Mouse (Mus musculus): ENCODE data around the gene Nfia.

Gene Nfia

DNA sequence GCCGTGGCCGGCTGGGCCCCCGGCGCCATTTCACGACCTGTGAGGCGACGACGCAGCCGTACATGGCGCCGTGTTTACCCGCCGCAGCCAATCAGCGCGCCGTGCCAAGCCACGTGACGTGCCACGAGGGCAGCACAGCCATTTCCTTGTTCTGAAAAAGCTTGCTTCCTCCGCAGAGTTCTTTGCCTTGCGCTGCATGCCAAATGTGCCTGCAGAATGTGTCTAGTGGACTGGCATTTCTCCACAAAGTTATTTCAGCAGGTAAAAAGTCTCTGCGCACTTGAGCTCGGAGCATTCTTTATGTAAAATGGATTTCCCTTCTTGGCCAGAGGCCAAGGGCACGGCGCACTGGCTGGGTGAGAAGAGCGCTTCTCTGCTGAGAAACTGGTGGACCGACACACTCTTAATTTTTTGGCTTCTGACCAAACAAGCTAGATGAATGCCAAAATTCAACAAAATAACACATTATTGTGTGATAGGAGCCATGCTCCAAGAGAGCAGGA, 96.5 kb downstream of the Nfia start:
- DNase-seq (ENCODE audit: low spot score): peak; percentile 97

DNA sequence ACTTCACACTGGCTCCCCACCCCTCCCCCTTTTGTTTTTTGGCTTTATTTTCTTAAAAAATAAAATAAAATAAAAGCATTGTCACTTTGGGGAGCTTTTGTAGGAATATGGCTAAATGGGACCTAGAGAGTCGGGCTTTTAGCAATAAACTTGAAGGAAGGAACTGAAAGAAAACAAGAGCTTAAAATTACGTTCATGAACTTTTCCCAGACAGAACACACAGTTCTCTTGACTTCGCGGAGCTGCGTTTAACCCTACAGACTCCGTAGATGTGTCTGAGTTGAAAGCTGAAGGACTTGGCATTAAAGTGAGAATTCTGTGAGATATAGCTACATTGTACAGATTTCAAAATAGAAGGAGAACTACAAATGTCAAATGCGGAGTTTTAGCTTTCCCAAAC, 96.9 kb downstream of the Nfia start:
- DNase-seq (ENCODE audit: low spot score): peak; percentile 21

DNA sequence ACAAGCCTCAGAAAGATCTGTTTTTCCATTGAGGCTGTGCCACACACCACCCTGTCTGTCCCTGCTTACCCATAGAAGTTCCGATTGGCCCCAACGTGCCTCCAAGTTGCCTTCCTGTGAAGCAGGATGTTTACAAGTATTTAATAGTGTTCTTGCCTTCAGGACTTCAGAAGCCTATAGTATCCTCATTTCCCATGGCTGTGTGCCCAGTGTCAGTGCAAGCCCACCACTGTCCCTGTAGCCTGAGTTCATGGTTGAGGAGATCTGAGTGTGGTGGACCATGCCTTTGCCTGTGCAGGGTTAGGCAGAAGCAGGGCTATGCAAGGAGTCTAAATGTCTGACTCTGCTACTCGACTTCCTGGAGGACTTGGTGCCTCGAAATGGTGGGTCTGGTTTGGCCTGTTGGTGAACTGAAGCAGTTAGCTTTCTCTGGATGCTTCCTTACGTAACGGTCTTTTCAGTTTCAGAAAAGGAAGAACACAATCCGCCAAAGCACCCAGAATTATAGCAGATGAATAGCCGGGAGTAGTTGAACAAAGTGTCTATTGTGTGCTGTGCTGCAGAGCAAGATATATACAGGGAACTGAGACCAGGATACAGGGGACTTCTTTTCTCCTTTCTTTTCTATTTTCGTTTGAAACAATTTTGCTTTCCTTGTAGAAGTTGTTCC, 99.4 kb downstream of the Nfia start:
- DNase-seq (ENCODE audit: low spot score): peak; percentile 52

DNA sequence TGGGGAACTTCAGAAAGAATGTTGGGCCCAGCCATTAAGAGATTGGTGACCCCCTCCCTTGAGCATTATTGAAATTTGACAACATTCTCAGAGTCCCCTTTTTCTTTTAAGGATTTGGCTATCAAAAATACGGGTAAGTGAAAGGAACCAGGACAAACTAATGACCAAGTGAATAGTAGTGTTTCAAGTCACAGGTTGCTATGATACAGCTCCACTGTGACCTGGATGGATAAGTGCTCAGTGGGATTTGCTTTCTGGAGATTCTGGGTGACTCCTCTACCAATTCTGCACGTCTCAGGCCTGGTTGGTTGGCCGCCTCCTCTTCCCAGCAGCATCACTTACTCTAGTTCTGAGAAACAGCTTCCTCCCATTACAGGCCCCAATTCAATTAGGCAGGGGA, 102.4 kb downstream of the Nfia start:
- DNase-seq (ENCODE audit: low spot score): no peak

DNA sequence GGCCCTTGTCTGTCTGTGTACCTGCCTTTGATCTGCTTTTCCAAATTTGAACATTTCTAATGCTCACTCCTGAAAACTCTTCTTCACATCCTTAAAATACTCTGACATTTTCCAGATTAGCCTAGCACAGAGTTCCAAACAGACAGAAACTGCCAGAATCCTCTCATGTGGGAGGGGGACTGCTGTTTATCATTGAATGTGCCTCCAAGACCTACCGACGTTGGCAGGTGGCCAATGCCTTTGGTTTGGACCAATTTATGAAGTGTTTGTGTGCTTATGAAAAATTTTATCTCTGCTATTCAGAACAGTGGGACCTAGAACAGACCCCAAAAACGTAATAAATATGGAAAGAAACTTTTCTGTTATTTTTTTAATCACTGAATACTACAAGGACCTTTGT, 103.4 kb downstream of the Nfia start:
- no peak for DNase-seq (ENCODE audit: low spot score)

DNA sequence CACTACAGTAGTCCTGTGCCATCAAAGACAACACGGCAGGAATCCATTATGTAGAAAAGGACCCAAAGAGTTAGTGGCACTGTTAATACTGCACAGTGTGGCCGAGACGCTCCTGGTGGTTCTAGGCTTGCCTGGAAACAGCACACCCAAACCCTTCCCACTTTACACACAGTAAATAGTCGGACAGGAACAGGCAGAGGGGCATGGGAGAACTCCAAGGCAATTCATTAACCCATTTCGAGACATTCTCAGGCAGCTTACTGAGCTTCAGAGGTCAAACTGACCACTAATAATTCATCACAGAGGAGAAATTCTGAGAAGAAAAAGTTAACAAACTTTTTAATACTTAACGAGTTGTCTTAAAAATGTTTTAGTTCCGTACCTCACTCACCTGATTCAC, 107.2 kb downstream of the Nfia start:
- DNase-seq (ENCODE audit: low spot score): no peak

DNA sequence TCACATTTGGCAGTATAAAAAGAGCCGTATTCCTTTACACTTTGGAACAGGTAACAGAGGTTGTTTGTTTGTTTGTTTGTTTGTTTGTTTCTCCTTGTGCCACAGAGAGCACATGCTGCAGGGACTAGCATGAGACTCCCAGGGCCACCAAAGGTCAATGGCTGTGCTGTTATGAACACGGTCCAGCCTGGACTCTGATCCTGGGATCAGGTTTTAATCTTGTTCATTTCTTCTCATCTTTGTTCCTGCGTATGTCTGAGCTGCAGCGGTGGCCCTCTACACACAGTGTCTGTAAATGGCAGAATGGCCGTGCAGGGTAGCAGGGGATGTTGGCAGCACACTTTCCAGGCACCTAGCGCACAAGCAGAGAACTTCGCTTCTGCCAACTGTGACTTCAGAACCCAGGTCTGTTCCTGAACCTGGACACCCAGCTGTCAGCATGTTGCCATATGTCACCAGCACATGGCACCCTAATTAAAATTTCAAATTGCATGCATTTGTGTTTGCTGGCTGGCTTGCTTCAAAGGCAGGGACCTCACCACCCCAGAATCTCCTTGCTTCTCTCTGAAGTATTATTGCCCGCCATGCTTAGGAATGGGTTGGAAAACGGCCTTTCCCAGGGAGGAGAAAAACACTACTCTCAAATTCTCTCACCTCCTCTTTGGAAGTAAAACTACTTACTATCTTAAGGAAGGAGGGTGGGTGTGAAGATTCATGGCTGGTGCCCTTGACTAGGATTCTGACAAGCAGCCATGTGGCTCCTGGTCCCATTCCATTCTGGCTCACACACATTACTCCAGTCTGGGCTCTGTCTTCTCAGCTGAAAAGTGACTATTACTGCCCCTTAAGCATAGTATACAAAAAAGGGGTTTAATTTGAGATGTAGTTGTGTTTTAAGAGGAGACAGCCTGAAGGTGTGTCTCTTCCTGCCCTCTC, 107.9 kb downstream of the Nfia start:
- DNase-seq (ENCODE audit: low spot score): no peak

DNA sequence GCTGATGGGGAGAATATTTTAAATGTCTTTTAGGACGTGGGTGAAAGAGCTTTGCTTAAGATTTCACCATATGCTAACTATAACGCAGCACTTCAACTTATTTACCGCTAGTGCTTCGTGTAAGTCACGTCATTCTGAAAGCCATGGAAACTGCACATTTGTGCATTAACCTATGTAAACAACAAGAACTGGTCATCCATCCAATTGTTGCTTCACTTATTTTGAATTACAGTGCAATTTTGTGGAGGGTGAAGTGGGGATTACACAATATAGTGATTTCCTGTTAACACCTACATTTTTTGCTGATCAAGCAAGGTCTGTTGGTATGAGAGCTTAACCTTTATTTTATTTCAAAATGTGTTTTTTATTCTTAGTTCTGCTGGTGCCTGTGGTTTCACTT, 113.0 kb downstream of the Nfia start:
- DNase-seq (ENCODE audit: low spot score): no peak

DNA sequence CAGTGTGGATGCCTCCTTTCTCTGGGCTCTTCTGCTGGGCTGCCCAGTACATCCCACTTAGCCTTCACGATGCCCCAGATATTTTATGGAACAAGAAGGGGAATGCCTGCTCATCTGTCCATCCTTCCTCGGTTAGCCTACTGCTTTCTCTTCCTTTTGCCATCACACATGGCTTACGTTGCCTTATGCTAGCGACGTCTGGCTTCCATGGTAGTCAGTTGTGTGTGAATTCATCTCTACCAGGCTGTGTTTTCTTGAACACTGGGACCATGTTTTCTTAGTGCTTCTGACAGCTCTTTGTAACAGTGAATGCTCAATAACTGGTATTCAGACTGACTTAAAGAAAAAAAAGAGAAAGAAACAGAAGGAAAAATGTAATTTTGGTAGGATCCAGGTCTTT, 113.7 kb downstream of the Nfia start:
- no peak for DNase-seq (ENCODE audit: low spot score)

DNA sequence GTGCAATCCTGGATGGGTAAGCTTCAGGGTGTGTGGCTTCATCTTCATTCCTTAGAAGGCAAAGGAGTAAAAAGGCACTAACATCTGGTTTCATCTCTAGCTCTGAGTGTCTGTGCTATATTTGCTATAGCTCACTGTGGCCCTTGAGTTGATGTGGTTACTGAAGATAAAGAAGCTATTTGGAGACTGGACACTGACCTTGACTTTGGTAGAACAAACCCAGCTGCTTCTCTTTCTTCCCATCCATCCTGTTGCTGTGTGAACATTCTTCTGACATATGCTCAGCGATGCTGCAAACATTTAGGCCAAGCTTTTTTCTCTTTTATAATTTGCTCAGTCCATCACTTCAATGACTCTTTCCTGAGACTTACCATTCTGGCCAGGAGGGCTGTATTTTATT, 114.7 kb downstream of the Nfia start:
- DNase-seq (ENCODE audit: low spot score): no peak

DNA sequence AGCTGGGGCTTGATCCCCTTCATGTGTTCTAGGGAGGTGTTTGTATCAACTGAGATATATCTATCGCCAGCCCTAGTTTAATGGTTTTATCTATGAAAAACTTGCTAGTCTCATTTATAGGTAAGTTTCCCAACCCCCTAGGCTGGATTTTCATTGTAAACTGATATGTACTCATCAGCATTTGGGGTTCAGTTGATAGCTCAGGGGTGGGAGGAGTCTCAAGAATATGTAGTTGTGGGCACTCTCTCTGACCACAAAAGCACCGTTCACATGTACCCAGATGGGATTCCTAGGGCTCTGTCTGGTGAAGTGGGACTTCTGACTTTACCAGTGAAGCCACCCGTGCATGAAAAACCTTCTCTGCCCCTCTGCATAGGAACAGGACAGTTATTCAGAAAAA, 118.5 kb downstream of the Nfia start:
- no peak for DNase-seq (ENCODE audit: low spot score)

DNA sequence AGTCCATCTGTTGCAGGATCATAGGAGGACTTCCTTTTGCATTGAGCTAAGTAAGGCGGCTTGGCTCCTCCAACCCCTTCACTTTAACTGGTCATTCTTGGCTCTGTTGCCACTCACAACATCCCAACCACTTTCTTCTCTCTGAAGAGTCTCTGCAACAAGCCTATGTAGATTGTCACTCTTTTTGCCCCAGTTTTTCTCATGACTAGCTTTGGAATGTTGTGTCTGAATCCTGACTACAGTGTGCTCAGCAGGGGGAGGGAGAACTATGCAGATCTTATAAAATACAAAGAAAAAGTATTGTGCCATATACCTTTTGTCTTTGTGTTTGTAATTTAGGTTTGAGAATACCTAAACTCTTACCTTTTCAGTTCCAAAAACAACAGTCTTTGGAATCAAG, 119.1 kb downstream of the Nfia start:
- DNase-seq (ENCODE audit: low spot score): no peak

DNA sequence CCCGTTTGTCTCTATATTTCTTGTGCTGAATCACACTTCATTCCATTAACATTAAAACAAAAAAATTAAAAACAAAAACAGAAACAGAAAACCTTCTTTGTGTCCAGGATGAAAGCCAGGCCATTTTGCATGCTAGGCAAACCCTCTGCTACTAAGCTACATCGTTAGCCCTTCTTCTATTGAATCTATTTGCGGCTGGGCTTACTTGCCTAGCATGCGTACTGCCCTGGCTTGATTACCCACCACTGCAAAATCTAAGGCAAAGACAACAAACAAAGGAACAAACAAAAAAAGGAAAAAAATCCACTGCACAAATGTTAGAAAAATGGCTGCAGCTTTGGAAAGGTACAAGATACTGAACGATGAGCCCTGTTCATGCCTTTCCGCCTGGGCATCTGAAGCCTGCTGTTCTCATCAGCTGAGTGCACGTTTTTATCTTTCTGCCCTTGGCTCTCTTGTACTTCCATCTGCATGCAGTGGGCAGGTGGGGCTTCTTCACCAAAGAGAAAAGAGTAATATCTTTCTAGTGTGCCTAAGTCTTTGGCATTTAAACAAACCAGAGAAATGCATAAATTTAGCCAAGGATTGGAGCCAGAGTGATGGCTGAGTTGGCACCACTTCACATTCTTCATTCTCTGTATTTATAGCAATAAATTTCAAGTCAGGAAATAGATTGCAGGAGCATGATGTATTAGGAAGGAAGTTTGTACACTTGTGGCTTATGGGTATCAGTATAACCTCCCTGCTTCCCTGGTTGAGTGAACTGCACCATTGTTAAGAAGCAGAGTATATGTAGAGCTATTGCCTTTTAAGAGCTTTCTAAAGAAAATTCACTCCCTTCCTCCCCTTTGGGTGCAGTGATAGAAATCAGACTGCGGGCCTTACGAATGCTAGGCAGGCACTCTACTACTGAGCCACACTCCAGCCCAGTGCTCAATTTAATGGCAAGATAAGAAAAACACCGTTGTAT, 121.7 kb downstream of the Nfia start:
- no peak for DNase-seq (ENCODE audit: low spot score)

DNA sequence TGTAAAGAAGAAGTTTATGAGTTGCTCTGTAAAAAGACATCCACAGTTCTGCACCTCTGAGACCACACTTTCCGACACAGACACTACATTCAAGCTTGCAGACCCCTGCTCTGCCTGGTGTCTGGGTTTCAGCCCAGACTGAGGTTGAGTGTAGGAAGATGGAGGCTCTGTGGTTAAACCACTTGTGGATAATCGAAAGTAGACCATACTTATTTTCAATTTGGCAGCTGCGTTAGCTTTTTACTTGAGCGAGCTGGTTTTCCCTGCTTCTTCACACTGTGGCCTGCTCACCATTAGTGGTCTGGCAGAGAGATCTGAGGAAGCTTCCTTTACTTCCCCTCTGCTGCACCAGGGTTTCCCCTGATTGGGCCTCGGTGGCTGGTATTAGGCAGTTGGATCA, 123.4 kb downstream of the Nfia start:
- DNase-seq (ENCODE audit: low spot score): no peak

DNA sequence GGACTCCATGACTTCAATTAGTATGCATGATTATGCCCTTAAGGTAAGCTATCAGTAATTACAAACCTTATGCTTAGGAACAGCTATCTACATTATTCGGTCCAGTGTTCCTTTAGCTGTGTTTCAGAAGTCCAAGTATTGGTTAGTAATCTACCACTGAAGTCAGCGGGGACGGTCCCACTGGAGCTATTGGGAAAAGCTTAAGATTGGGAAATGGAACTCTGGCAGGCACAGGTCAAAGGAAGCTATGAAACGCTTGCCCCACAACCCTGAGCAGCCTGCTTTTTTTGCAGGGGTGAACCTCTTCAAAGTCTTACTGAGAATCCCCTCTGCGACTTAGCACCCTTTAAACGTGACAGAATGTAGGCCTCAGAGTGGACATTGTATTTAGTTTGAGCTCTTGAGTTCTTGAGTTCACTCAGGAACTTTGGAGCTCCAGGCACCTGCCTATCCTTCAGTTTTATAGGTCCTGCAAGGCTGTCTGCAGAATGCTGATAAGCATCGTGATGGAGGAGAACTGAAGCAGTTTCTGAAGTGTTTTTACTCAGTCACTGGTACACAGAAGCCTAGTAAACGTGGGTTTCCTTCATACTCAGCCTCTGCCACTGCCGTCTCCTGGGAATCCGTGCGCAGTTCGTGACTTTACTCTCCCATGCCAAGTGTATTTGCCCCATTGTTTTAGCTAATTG, 127.9 kb downstream of the Nfia start:
- DNase-seq (ENCODE audit: low spot score): no peak

DNA sequence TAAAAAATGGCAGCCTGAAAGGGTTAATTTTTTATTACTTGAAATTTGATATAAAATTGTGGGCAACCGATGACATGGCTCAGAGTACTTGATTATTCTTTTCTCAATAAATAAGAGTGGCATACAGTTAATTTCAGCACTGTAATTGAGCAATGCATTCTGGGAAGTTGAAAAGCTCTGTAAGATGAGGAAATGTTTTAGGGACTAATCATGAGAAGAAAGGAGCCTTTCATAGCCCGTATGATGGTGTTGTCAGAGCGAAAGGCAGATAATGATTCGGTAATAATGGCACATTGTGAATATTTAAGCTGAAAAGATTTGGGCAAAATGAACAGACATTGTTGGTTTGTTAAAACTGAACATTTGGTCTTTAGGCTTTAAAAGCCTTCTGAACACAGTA, 133.3 kb downstream of the Nfia start:
- DNase-seq (ENCODE audit: low spot score): no peak

DNA sequence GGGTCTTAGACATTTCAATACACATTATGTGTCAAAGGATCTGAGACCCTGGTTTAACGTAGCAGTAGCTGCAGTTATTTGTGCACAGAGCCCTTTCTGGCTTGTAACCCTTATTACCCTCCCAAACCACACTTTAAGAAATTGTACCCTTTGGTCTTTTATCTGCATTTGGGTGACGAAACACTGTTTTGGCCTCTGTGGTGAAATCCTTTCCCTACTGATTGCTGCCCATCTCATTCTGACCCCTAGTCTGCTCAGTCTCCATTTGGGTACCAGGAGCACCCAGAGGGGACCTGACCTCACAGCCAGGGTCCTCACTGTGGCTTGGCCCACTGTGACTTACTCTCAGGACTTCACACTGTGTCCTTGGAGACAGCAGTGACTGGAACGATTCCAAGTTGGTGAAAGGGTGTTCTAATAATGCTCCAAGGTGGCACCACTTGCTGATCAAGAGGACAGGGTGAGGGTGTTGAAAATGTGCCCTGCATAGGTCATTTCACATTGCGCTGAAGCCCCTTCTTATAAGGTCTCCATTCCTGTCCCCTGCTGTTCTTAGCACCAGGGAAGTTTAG, 136.1 kb downstream of the Nfia start:
- peak; percentile 21 for DNase-seq (ENCODE audit: low spot score)

DNA sequence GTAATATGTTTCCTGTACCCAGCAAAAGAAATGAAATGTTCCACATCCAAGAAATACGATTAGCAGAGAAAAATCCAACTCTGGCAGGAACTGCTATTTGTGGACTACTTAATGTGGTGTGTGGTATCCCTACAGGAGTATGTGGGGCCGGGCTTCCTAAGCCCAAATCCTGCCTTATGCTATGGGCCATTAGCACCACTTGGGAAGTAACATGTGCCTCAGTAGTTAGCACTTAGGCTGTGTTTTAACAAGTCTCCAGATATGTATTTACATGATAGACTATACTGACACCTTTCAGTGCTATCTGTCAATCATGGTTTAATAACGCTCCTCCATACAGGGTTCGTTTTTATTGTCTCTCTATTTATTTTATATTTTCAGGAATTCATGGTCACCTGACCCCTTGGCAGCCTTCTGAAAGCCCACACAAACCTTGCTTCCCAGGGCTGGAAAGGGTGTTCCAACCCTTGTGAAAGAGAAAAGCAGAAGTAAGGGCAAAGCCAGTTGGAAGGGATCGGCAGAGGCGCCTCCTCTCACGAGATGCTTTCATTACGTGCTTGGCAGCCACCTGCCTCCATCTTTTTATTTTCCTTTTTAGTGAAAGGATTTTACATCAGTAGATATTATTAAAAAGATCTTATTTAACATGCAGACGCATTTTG, 137.7 kb downstream of the Nfia start:
- no peak for DNase-seq (ENCODE audit: low spot score)

DNA sequence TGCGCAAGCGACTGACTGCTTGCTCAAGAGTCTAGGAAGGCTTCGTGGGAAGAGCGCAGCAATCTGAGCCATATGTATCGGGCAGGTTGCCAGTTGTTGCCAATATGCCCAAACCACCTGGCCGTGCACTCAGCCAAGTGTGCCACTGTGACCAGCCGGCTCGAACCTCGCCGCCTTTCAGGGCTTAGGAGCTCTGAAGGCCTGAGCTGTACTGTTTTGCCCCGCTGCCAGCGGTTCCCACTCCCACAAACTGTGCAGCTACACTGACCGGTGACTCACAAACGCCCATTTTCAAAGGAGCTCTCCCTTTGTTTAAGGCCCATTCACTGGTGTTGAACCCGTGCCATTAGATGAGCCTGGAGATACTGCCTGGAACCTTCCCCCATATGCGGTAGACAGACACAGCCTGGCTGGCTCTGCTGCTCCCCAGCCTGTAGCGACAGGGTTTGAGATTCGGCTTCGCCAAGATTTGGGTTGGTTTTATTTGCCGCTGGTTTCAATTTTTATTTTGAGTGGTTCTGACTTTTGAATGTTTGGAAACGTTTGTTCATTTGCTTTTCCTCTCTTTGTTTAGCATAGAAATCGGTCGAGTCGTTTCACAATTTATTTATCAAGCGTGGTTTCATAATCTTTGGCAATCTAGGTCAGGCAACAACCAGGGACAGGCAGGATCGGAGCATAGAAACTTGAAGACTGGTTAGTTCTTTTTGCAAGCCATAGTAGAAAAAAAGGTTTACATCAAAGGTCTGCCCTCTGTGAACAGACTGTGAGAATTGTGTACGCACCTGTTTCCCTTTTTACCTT, 138.4 kb downstream of the Nfia start:
- DNase-seq (ENCODE audit: low spot score): peak; percentile 57

DNA sequence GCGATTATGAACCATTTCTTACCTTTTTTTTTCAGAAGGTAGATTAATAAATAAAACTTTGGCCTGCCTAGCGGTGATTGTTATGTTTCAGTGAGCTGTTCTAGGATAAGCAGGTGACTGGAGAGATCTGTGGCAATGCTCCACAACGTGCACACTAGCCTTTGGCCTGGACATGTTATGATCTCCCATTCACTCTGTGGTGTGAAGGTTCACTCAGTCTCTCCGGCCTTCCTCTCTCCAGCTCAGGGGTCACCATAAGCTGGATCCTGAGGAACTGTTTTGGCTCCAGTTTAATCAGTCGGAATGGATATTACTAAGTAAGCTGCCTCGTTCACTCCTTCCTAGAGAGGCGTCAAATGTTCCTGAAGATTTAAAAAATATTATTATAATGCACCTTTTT, 139.2 kb downstream of the Nfia start:
- DNase-seq (ENCODE audit: low spot score): no peak
